Comparison of ENCODE assay signal across 8 mouse cellular contexts in the genomic region with DNA sequence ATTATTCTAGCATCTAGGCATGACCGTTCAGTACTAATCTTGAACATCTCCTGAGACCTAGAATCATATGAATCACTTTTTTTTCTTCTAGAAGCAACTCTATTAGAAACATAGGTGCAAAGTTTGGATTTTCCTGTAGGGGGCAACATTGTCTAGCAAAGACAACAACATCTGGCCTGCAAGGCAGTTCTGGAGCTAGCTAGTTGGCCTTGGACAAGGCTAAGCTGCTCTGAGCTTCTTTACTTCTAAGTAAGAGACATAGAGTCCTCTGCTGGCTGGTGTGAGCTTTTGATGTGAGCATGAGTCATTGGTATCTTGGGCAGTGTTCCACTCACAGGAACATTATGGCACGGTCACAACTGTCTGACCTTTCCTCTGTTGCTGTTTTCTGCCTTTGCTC. TPM values are rescaled to one million over a fixed set of nuclear protein-coding genes. Genes with fewer than 3 reads are reported as not detected.
DNase-seq lines count a peak whose midpoint lies in the region; ATAC-seq lines count a peak whose summit lies in the region.

No protein-coding gene starts in this region.

- intact Hi-C loops in heart, postnatal 25 days (cut with DNase I), result loop anchor here (1.0 to 10.0 kb wide), 3 partner anchors 52 to 219 kb away; no protein-coding TSS in a partner anchor

- peak; percentile 67 for DNase-seq in heart, adult 8-10 months (ENCODE audit: low spot score)
- no peak for DNase-seq in heart, postnatal 25 days (ENCODE audit: low spot score)
- peak; percentile 68 for DNase-seq in CD4-positive, CD25-positive, alpha-beta regulatory T cell, adult 2 months (ENCODE audit: low read depth, low spot score)
- DNase-seq in adrenal gland, adult 18-20 months (ENCODE audit: low spot score in 2 of 2), result peak; percentile 26 to 30
- DNase-seq in gastrocnemius, postnatal 10 days, result peak; percentile 14
- peak; percentile 68 to 80 for DNase-seq in kidney, postnatal 36 days
- peak; percentile 71 for DNase-seq in naive thymus-derived CD4-positive, alpha-beta T cell, adult 2 months (ENCODE audit: low read depth)

- no peak for ATAC-seq in erythroblast, adult 5-6 weeks (replicated peaks; ENCODE audit: low FRiP score, poor library complexity, severe bottlenecking)

RNA-seq across cellular contexts. Expression of gene Gm7879, which starts 18.8 kb away (rescaled TPM):
- total RNA-seq in heart, adult 8-10 months (2022), result 1 to 10 TPM; 7.8 to 9.7 (median 8.4) TPM
- total RNA-seq in heart, postnatal 25 days (2021), result 1 to 10 TPM; 5.8 to 9.1 TPM
- 10 to 100 TPM; 13.8 to 16.5 TPM for total RNA-seq in adrenal gland, adult 18-20 months (2021)
- total RNA-seq in gastrocnemius, postnatal 10 days (2021), result 10 to 100 TPM in 1 of 2 experiments, 1 to 10 TPM in 1; 8.6 to 11.1 TPM
- total RNA-seq in erythroblast, adult 5-6 weeks (2015; ENCODE audit: low replicate concordance), result not detected in 2 replicates
- total RNA-seq in erythroblast, adult 5-6 weeks (2017; ENCODE audit: low replicate concordance), result 0.68 TPM in 1 of 2 replicates, not detected in the other

RNA-seq across cellular contexts. Expression of gene Cd38, which starts 25.8 kb away (rescaled TPM):
- 1 to 10 TPM; 5.8 to 9.5 (median 6.5) TPM for total RNA-seq in heart, adult 8-10 months (2022)
- total RNA-seq in heart, postnatal 25 days (2021), result 1 to 10 TPM; 7.9 to 8.5 TPM
- 1 to 10 TPM; 6.7 to 7.5 TPM for total RNA-seq in adrenal gland, adult 18-20 months (2021)
- total RNA-seq in gastrocnemius, postnatal 10 days (2021), result 1 to 10 TPM; 5.6 to 7.6 TPM
- total RNA-seq in erythroblast, adult 5-6 weeks (2015; ENCODE audit: low replicate concordance), result 2.5 and 6.5 TPM in 2 replicates
- 1.7 and 3.2 TPM in 2 replicates for total RNA-seq in erythroblast, adult 5-6 weeks (2017; ENCODE audit: low replicate concordance)

Comparison
In these comparisons a context has a peak if more than half of its experiments do, and no peak if none do; other contexts are left out.
1. RNA of gene Gm7879, which starts 18.8 kb away (total RNA-seq): 13.8 to 16.5 TPM in adrenal gland, adult 18-20 months, 8.6 to 11.1 TPM in gastrocnemius, postnatal 10 days, 5.8 to 9.1 TPM in heart, postnatal 25 days and 7.8 to 9.7 TPM in heart, adult 8-10 months; 0.68 TPM in erythroblast, adult 5-6 weeks; every median in the first group is over 4 times any median in the second.